Comparison of ENCODE assay signal across 10 mouse cellular contexts in the genomic region with DNA sequence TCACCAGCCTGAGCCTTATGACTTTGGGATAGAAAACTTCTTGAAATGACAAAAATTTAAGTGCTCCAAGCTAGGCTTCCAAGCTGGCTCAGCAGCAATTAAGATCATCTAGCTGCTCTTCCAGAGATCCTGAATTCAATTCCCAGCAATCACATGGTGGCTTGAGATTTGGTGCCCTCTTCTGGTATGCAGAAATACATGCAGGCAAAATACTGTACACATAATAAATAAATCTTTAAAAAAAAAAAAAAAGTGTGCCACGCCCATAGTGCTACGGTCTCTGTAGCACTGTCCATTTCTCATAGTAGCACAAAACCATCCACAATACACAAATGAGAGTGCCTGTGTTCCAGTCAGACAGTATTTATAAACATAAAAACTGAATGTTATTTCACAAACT. TPM values are rescaled to one million over a fixed set of nuclear protein-coding genes. Genes with fewer than 3 reads are reported as not detected.
A peak's percentile ranks its signal among the peaks of the same experiment; 100 is the strongest.
DNase-seq lines count a peak whose midpoint lies in the region; ATAC-seq lines count a peak whose summit lies in the region.
"Had no signal": no experiment of that assay in that cellular context is flagged by ENCODE, and none has a peak within 500 bp of the region (broad histone marks: within the 10 kb centered on the region; RNA-seq: fewer than 3 reads in every experiment).

No protein-coding gene starts in this region.

- WGBS in hindbrain, embryonic 11.5 days, result 94% methylated on average over 2 of the region's 2 CpGs
- 78% methylated on average over 2 of the region's 2 CpGs for WGBS in hindbrain, embryonic 13.5 days

- no peaks in the 10 kb centered on the region for H3K4me1 ChIP-seq in hindbrain, embryonic 11.5 days (replicated peaks; ENCODE audit: control insufficient read depth, insufficient read depth, low read length)
- H3K4me1 ChIP-seq in hindbrain, embryonic 13.5 days (replicated peaks), result no peaks in the 10 kb centered on the region
- H3K4me1 ChIP-seq: limb, embryonic 15.5 days had no signal

- peaks cover 3% of the 10 kb centered on the region; the same call in 1 of the 2 replicates for H3K9me3 ChIP-seq in hindbrain, embryonic 11.5 days (ENCODE audit: control insufficient read depth, low read length)
- H3K9me3 ChIP-seq in hindbrain, embryonic 13.5 days, result no peaks in the 10 kb centered on the region
- H3K9me3 ChIP-seq: limb, embryonic 15.5 days had no signal

- H3K27me3 ChIP-seq in hindbrain, embryonic 11.5 days (ENCODE audit: control insufficient read depth, insufficient read depth, low read length), result no peaks in the 10 kb centered on the region
- no peaks in the 10 kb centered on the region for H3K27me3 ChIP-seq in hindbrain, embryonic 13.5 days
- H3K27me3 ChIP-seq: limb, embryonic 15.5 days had no signal

- no peak overlapping the region for H3K4me2 ChIP-seq in hindbrain, embryonic 11.5 days (replicated peaks; ENCODE audit: low read depth, low read length)
- H3K4me2 ChIP-seq in hindbrain, embryonic 13.5 days, result no peak overlapping the region
- H3K4me2 ChIP-seq: limb, embryonic 15.5 days had no signal

- ATAC-seq in hindbrain, embryonic 11.5 days (ENCODE audit: low FRiP score), result no peak
- ATAC-seq in hindbrain, embryonic 13.5 days (ENCODE audit: low FRiP score), result no peak
- ATAC-seq in common myeloid progenitor, adult 5-6 weeks (replicated peaks; ENCODE audit: low read depth, poor library complexity, severe bottlenecking), result 0 out of 2 replicates have a peak, but pooled peaks have one; percentile 50

- H3K9ac ChIP-seq in hindbrain, embryonic 11.5 days (ENCODE audit: low read depth, low read length), result no peak overlapping the region
- H3K9ac ChIP-seq in hindbrain, embryonic 13.5 days, result no peak overlapping the region
- H3K9ac ChIP-seq: limb, embryonic 15.5 days had no signal

- no peak overlapping the region for H3K27ac ChIP-seq in hindbrain, embryonic 11.5 days (ENCODE audit: low read depth, low read length)
- no peak overlapping the region for H3K27ac ChIP-seq in hindbrain, embryonic 13.5 days
- H3K27ac ChIP-seq: limb, embryonic 15.5 days had no signal

- DNase-seq in hindbrain, embryonic 11.5 days (ENCODE audit: low spot score), result peak; percentile 19
- peak; percentile 32 for DNase-seq in 3134 (ENCODE audit: extremely low read depth, insufficient read length, low spot score)
- peak; percentile 42 for DNase-seq in A20 (ENCODE audit: low read depth, low spot score)
- DNase-seq in thymus, postnatal 4 days, result no peak
- DNase-seq in right cerebral cortex, adult 18-20 months, result no peak
- DNase-seq in layer of hippocampus, postnatal 36 days, result no peak

- no peaks in the 10 kb centered on the region for H3K36me3 ChIP-seq in hindbrain, embryonic 11.5 days (ENCODE audit: control insufficient read depth, insufficient read depth, low read length)
- H3K36me3 ChIP-seq in hindbrain, embryonic 13.5 days, result peaks cover 32% of the 10 kb centered on the region

- H3K4me3 ChIP-seq in hindbrain, embryonic 11.5 days (ENCODE audit: low read depth, low read length), result no peak overlapping the region
- no peak overlapping the region for H3K4me3 ChIP-seq in hindbrain, embryonic 13.5 days
- H3K4me3 ChIP-seq: limb, embryonic 15.5 days; myocyte had no signal

RNA-seq across cellular contexts. Expression of a gene that starts 19.2 kb away (rescaled TPM):
- polyA plus RNA-seq in hindbrain, embryonic 11.5 days (2014; fragmentation: Nextera tagmentation; extraction: Ambion mirVana), result 79.1 and 87.5 TPM in 2 replicates
- 79.1 and 86.2 TPM in 2 replicates for polyA plus RNA-seq in hindbrain, embryonic 13.5 days (2015; fragmentation: Nextera tagmentation; extraction: Ambion mirVana)
- total RNA-seq in common myeloid progenitor, adult 5-6 weeks (2017), result 29.0 and 29.2 TPM in 2 replicates
- 10 to 100 TPM; 36.7 to 41.0 TPM for total RNA-seq in layer of hippocampus, postnatal 36 days (2021)

RNA-seq across cellular contexts. Expression of a gene that starts 26.5 kb away (rescaled TPM):
- polyA plus RNA-seq in hindbrain, embryonic 11.5 days (2014; fragmentation: Nextera tagmentation; extraction: Ambion mirVana), result 43.4 and 45.3 TPM in 2 replicates
- polyA plus RNA-seq in hindbrain, embryonic 13.5 days (2015; fragmentation: Nextera tagmentation; extraction: Ambion mirVana), result 60.9 and 62.1 TPM in 2 replicates
- 36.2 and 58.9 TPM in 2 replicates for total RNA-seq in common myeloid progenitor, adult 5-6 weeks (2017)
- 100 to 1,000 TPM; 270 to 271 TPM for total RNA-seq in layer of hippocampus, postnatal 36 days (2021)

RNA-seq across cellular contexts. Expression of a gene that starts 26.8 kb away (rescaled TPM):
- polyA plus RNA-seq in hindbrain, embryonic 11.5 days (2014; fragmentation: Nextera tagmentation; extraction: Ambion mirVana), result 8.3 and 9.0 TPM in 2 replicates
- polyA plus RNA-seq in hindbrain, embryonic 13.5 days (2015; fragmentation: Nextera tagmentation; extraction: Ambion mirVana), result 22.6 and 23.1 TPM in 2 replicates
- 14.9 and 19.2 TPM in 2 replicates for total RNA-seq in common myeloid progenitor, adult 5-6 weeks (2017)
- 10 to 100 TPM; 22.7 to 22.9 TPM for total RNA-seq in layer of hippocampus, postnatal 36 days (2021)

RNA-seq across cellular contexts. Expression of a gene that starts 56.8 kb away (rescaled TPM):
- polyA plus RNA-seq in hindbrain, embryonic 11.5 days (2014; fragmentation: Nextera tagmentation; extraction: Ambion mirVana), result 2.5 and 2.6 TPM in 2 replicates
- polyA plus RNA-seq in hindbrain, embryonic 13.5 days (2015; fragmentation: Nextera tagmentation; extraction: Ambion mirVana), result 5.7 and 6.3 TPM in 2 replicates
- not detected in 2 replicates for total RNA-seq in common myeloid progenitor, adult 5-6 weeks (2017)
- total RNA-seq in layer of hippocampus, postnatal 36 days (2021), result 100 to 1,000 TPM in 1 of 2 experiments, 10 to 100 TPM in 1; 99.3 to 111 TPM

Comparison
In these comparisons a context has a peak if more than half of its experiments do, and no peak if none do; other contexts are left out.
1. DNase-seq: peak in hindbrain, embryonic 11.5 days (single experiment), 3134 (single experiment) and A20 (single experiment); none in thymus, postnatal 4 days (single experiment), right cerebral cortex, adult 18-20 months (single experiment) and layer of hippocampus, postnatal 36 days (0 of 2).